Comparison of ENCODE assay signal across 8 mouse cellular contexts in the genomic region with DNA sequence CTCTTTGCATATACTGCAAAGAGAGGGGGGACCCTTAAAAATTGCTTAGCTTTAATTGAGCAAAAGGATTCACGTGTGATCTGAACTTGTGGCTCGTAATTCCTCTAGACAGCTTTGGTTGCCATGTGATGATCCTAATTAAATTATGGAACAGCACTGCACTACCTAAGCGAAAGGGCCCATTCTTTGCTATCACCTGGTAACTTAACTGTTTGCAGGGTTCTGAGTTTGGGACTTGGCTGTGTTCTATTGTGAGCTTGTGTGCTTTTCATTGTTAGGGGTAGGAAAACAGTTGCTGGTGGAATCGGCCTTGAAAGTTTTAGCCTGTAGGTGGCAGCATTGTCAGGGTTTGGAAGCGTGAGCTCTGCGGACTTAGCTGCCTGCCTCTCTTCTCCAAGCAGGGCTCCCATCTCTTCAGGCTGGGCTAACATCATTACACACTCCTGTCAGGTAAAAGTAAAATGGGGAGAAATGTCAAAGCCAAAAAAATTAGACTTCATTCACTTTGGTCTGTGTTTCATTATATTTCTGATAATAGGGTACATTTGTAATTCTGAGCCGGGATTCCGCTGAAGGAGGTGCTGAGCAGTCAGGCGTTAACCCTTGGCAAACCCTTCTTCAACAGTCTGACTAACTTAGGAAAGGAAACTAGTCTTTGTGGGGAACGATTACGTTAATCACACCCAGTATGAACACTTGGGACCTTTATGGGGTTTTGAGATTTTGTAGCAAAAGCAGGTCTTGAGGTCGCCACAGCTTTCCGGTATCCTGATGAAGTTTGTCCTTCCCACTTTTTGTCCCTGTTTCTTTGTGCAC.
DNase-seq lines count a peak whose midpoint lies in the region; ATAC-seq and TF ChIP-seq lines count a peak whose summit lies in the region.

No protein-coding gene starts in this region.

- H3K4me1 ChIP-seq in forebrain, postnatal 0 days (ENCODE audit: insufficient read depth), result no peaks in the 10 kb centered on the region
- H3K4me1 ChIP-seq in hindbrain, embryonic 14.5 days (replicated peaks; ENCODE audit: control insufficient read depth, insufficient read depth, low read length), result no peaks in the 10 kb centered on the region

- no peaks in the 10 kb centered on the region for H3K27me3 ChIP-seq in Patski
- H3K27me3 ChIP-seq in forebrain, postnatal 0 days (ENCODE audit: insufficient read depth, low read length), result no peaks in the 10 kb centered on the region
- H3K27me3 ChIP-seq in hindbrain, embryonic 14.5 days (ENCODE audit: control insufficient read depth, insufficient read depth, low read length), result no peaks in the 10 kb centered on the region

- in situ Hi-C loops in Patski (cut with MboI; ENCODE audit: low pct_unique_long_range_greater_than_20kb), result loop anchor here (5.0 kb wide), 1 partner anchor 1248 kb away; no protein-coding TSS in a partner anchor

- peak; percentile 73 for ATAC-seq in Patski
- ATAC-seq in forebrain, postnatal 0 days, result peak; percentile 93
- ATAC-seq in hindbrain, embryonic 14.5 days (ENCODE audit: low FRiP score), result peak; percentile 85

- no peaks in the 10 kb centered on the region for H3K36me3 ChIP-seq in forebrain, postnatal 0 days (ENCODE audit: insufficient read depth)
- H3K36me3 ChIP-seq in hindbrain, embryonic 14.5 days (replicated peaks; ENCODE audit: control insufficient read depth, insufficient read depth), result no peaks in the 10 kb centered on the region

- CTCF ChIA-PET in Patski (lab: Charles Lee), result interaction anchor here (0.8 to 1.8 kb wide), 8 partner anchors 9 to 1251 kb away, joined by 3 to 8 read pairs (median 3); no protein-coding TSS in a partner anchor

- DNase-seq in Patski (ENCODE audit: low read depth, low spot score), result no peak
- DNase-seq in cerebellum, adult 18-20 months, result peak; percentile 66 to 70
- peak; percentile 95 for DNase-seq in forebrain, postnatal 0 days
- DNase-seq in hindbrain, embryonic 14.5 days (ENCODE audit: low spot score), result peak; percentile 96
- DNase-seq in layer of hippocampus, postnatal 14 days (ENCODE audit: low spot score in 2 of 2), result peak; percentile 79 to 88
- DNase-seq in lung, postnatal 4 days, result peak; percentile 41 to 76
- peak; percentile 69 for DNase-seq in right cerebral cortex, postnatal 25 days
- DNase-seq in spleen, adult 12 weeks (ENCODE audit: low spot score), result no peak

- TF ChIP-seq CTCF in Patski (IDR thresholded peaks at IDR 0.05), result peak; percentile 90
- TF ChIP-seq CTCF in forebrain, postnatal 0 days (IDR thresholded peaks at IDR 0.05; ENCODE audit: low read depth), result peak; percentile 93

- H3K4me3 ChIP-seq in forebrain, postnatal 0 days (ENCODE audit: low read depth, low read length), result no peak overlapping the region
- no peak overlapping the region for H3K4me3 ChIP-seq in hindbrain, embryonic 14.5 days (replicated peaks; ENCODE audit: low read length)

- H3K9me3 ChIP-seq in forebrain, postnatal 0 days (ENCODE audit: low read length), result no peaks in the 10 kb centered on the region
- H3K9me3 ChIP-seq in hindbrain, embryonic 14.5 days (ENCODE audit: control insufficient read depth, low read length), result no peaks in the 10 kb centered on the region

- peak overlapping the region; percentile 15 for H3K4me2 ChIP-seq in forebrain, postnatal 0 days (ENCODE audit: low read depth)
- H3K4me2 ChIP-seq in hindbrain, embryonic 14.5 days (replicated peaks), result peak overlapping the region; percentile 24; the same call in 1 of the 2 replicates

- no peak overlapping the region for H3K9ac ChIP-seq in forebrain, postnatal 0 days
- H3K9ac ChIP-seq in hindbrain, embryonic 14.5 days, result no peak overlapping the region

- POLR2A ChIA-PET in Patski (lab: Charles Lee), result no interaction called here

- WGBS in forebrain, postnatal 0 days, result 15% methylated on average over 13 of the region's 13 CpGs
- WGBS in hindbrain, embryonic 14.5 days, result 32% methylated on average over 13 of the region's 13 CpGs

- H3K27ac ChIP-seq in forebrain, postnatal 0 days (ENCODE audit: low read depth, low read length), result peak overlapping the region; percentile 15; the same call in 1 of the 2 replicates
- H3K27ac ChIP-seq in hindbrain, embryonic 14.5 days, result no peak overlapping the region

Comparison
In these comparisons a context has a peak if more than half of its experiments do, and no peak if none do; other contexts are left out.
1. DNase-seq: peak in cerebellum, adult 18-20 months (2 of 2), forebrain, postnatal 0 days (single experiment), hindbrain, embryonic 14.5 days (single experiment), layer of hippocampus, postnatal 14 days (2 of 2), lung, postnatal 4 days (2 of 2) and right cerebral cortex, postnatal 25 days (single experiment); none in Patski (single experiment) and spleen, adult 12 weeks (single experiment).
2. Peak in every context shown above with its lines, with median percentiles within 50 percentile points of each other: ATAC-seq.